Mouse (Mus musculus) C2C12 (cell line): Measurements from ENCODE around the gene Lrr1.

Source experiments
- CTCF ChIP-seq: IDR thresholded peaks from one replicate; pipeline ENCODE4 v1.5.1; 2011; ENCODE audit not compliant: control insufficient read depth, insufficient read depth, insufficient read length
- MYOG ChIP-seq: IDR thresholded peaks from one replicate; pipeline ENCODE4 v1.6.1; 2011; ENCODE audit not compliant: control insufficient read depth, insufficient read length; ENCODE audit errors: extremely low read depth

GRCm38 (mm10) chr12:69198985-69199384, 30.4 kb downstream of the Lrr1 start:
- no peak for TF ChIP-seq MYOG
- no peak for TF ChIP-seq CTCF
